Mouse (Mus musculus): ENCODE results near the gene Olfr107. TPM values are rescaled to one million over a fixed set of nuclear protein-coding genes. Genes with fewer than 3 reads are reported as not detected.

The Olfr107 gene
- not detected in 2 replicates for polyA plus RNA-seq (2015; fragmentation: Nextera tagmentation; extraction: Ambion mirVana)

GRCm38 (mm10) chr17:37398926-37399325, at the start of gene Olfr107:
Gene Olfr107 (plus strand): TSS chr17:37399226.
- ATAC-seq = no peak
- no peaks in the 10 kb centered on the region for H3K4me1 ChIP-seq (ENCODE audit: control insufficient read depth, insufficient read depth, low read depth, low read length)
- H3K27ac ChIP-seq (ENCODE audit: low read depth, low read length) = no peak within 1 kb of the TSS
- no peak within 1 kb of the TSS for H3K4me3 ChIP-seq (ENCODE audit: low read length)
- no peak within 1 kb of the TSS for H3K4me2 ChIP-seq (ENCODE audit: low read length)
- no peak within 1 kb of the TSS for H3K9ac ChIP-seq (ENCODE audit: low read depth, low read length)
- H3K9me3 ChIP-seq (ENCODE audit: control insufficient read depth, low read length) = no peaks in the 10 kb centered on the region
- no peaks in the 10 kb centered on the region for H3K36me3 ChIP-seq (ENCODE audit: control insufficient read depth, insufficient read depth, low read length)
- no peaks in the 10 kb centered on the region for H3K27me3 ChIP-seq (replicated peaks; ENCODE audit: control insufficient read depth, insufficient read depth, low read length)
- WGBS = 83% methylated on average over 3 of the region's 3 CpGs

- H3K27ac ChIP-seq (ENCODE audit: low read depth, low read length) = no peak within 1 kb of the TSS
- H3K4me1 ChIP-seq (ENCODE audit: control insufficient read depth, insufficient read depth, low read depth, low read length) = no peaks in the 10 kb centered on the region
- H3K27me3 ChIP-seq (replicated peaks; ENCODE audit: control insufficient read depth, insufficient read depth, low read length) = no peaks in the 10 kb centered on the region
- H3K36me3 ChIP-seq (ENCODE audit: control insufficient read depth, insufficient read depth, low read length) = no peaks in the 10 kb centered on the region
- H3K4me3 ChIP-seq (ENCODE audit: low read length) = no peak within 1 kb of the TSS
- no peaks in the 10 kb centered on the region for H3K9me3 ChIP-seq (ENCODE audit: control insufficient read depth, low read length)
- ATAC-seq = no peak
- no peak within 1 kb of the TSS for H3K9ac ChIP-seq (ENCODE audit: low read depth, low read length)
- no peak within 1 kb of the TSS for H3K4me2 ChIP-seq (ENCODE audit: low read length)
Observed at GRCm38 (mm10) chr17:37359282-37359681, 39.7 kb upstream of the Olfr107 start, which contains the start of gene Olfr104-ps. Gene Olfr104-ps (plus strand): TSS chr17:37359582.

DNA sequence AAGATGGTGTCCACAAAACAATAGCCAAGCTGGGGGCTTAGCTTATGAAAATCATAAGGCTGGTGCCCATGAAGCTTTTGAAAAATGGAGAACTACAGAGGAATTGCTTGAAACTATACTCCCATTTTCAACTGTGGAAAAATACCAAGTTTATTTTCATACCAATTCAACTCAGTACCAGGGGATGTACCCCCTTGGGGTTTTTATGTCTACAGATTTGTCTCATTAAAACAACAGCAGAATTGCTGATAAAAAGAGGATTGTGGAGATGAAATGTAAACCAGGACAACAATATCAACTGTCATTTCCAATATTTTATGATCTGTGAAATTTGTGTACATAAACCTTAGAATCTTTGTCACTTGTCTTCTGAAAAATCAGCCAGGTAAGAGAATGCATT, 20.3 kb upstream of the Olfr107 start, which contains the start of gene Olfr105-ps:
Gene Olfr105-ps (plus strand): TSS at position 301 of the 400 bp plus-strand sequence.
- no peak within 1 kb of the TSS for H3K4me2 ChIP-seq (ENCODE audit: low read length)
- no peak within 1 kb of the TSS for H3K4me3 ChIP-seq (ENCODE audit: low read length)
- no peaks in the 10 kb centered on the region for H3K27me3 ChIP-seq (replicated peaks; ENCODE audit: control insufficient read depth, insufficient read depth, low read length)
- no peak within 1 kb of the TSS for H3K9ac ChIP-seq (ENCODE audit: low read depth, low read length)
- no peak for ATAC-seq
- no peaks in the 10 kb centered on the region for H3K36me3 ChIP-seq (ENCODE audit: control insufficient read depth, insufficient read depth, low read length)
- H3K9me3 ChIP-seq (ENCODE audit: control insufficient read depth, low read length) = no peaks in the 10 kb centered on the region
- H3K4me1 ChIP-seq (ENCODE audit: control insufficient read depth, insufficient read depth, low read depth, low read length) = no peaks in the 10 kb centered on the region
- no peak within 1 kb of the TSS for H3K27ac ChIP-seq (ENCODE audit: low read depth, low read length)

DNA sequence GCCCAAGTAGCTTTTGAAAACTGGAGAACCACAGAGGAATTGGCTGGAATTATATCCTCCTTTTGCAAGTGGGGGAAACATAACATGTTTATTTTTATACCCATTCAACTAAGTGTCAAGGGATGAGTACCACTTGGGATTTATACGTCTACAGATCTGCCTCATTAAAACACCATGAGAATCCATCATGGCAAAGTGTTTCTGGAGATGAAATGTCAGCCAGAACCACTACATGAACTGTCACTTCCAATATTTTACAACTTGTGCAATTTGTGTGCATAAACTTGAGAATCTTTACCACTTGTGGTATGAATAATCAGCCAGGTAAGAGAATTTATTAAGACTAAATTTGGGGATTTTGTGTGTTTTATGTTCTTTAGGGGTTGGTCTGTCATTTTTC, 8.9 kb upstream of the Olfr107 start, which contains the start of gene Olfr106-ps:
Gene Olfr106-ps (plus strand): TSS at position 301 of the 400 bp plus-strand sequence.
- H3K4me3 ChIP-seq (ENCODE audit: low read length) = no peak within 1 kb of the TSS
- 77% methylated on average over 1 of the region's 1 CpGs for WGBS
- no peak within 1 kb of the TSS for H3K9ac ChIP-seq (ENCODE audit: low read depth, low read length)
- no peak for ATAC-seq
- no peaks in the 10 kb centered on the region for H3K27me3 ChIP-seq (replicated peaks; ENCODE audit: control insufficient read depth, insufficient read depth, low read length)
- H3K4me1 ChIP-seq (ENCODE audit: control insufficient read depth, insufficient read depth, low read depth, low read length) = no peaks in the 10 kb centered on the region
- H3K4me2 ChIP-seq (ENCODE audit: low read length) = no peak within 1 kb of the TSS
- H3K27ac ChIP-seq (ENCODE audit: low read depth, low read length) = no peak within 1 kb of the TSS
- no peaks in the 10 kb centered on the region for H3K9me3 ChIP-seq (ENCODE audit: control insufficient read depth, low read length)
- no peaks in the 10 kb centered on the region for H3K36me3 ChIP-seq (ENCODE audit: control insufficient read depth, insufficient read depth, low read length)

DNA sequence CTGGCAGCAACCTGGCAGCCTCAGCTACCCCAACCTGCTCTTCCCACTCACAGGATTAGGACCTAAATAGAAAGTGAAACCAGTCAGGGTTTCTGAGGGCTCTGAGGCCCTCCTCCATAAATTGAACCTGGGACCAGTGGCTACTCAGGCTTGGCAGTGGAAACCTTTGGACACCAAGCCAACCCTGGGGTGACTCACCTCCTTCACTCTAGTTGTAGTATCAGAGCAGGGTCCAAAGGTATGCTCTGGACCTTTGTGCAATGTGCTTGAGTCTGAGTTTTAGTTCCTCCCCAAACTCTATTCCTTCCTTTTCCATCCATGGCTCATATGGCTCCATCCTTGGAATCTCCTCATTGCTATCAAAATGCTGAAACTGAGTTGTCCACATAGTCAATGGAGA, 14.4 kb downstream of the Olfr107 start:
- no peaks in the 10 kb centered on the region for H3K36me3 ChIP-seq (ENCODE audit: control insufficient read depth, insufficient read depth, low read length)
- H3K9ac ChIP-seq (ENCODE audit: low read depth, low read length) = no peak overlapping the region
- no peaks in the 10 kb centered on the region for H3K27me3 ChIP-seq (replicated peaks; ENCODE audit: control insufficient read depth, insufficient read depth, low read length)
- H3K27ac ChIP-seq (ENCODE audit: low read depth, low read length) = no peak overlapping the region
- no peak overlapping the region for H3K4me3 ChIP-seq (ENCODE audit: low read length)
- ATAC-seq = no peak
- H3K4me1 ChIP-seq (ENCODE audit: control insufficient read depth, insufficient read depth, low read depth, low read length) = no peaks in the 10 kb centered on the region
- no peak overlapping the region for H3K4me2 ChIP-seq (ENCODE audit: low read length)
- 0 out of 2 replicates have a peak, but pooled peaks cover 3% of the 10 kb centered on the region for H3K9me3 ChIP-seq (ENCODE audit: control insufficient read depth, low read length)

GRCm38 (mm10) chr17:37445180-37445579, 46.2 kb downstream of the Olfr107 start, which contains the start of gene Olfr108:
Gene Olfr108 (plus strand): TSS chr17:37445480.
- no peak within 1 kb of the TSS for H3K4me2 ChIP-seq (ENCODE audit: low read length)
- H3K27ac ChIP-seq (ENCODE audit: low read depth, low read length) = no peak within 1 kb of the TSS
- H3K36me3 ChIP-seq (ENCODE audit: control insufficient read depth, insufficient read depth, low read length) = no peaks in the 10 kb centered on the region
- no peaks in the 10 kb centered on the region for H3K9me3 ChIP-seq (ENCODE audit: control insufficient read depth, low read length)
- H3K27me3 ChIP-seq (replicated peaks; ENCODE audit: control insufficient read depth, insufficient read depth, low read length) = no peaks in the 10 kb centered on the region
- 80% methylated on average over 1 of the region's 1 CpGs for WGBS
- H3K4me1 ChIP-seq (ENCODE audit: control insufficient read depth, insufficient read depth, low read depth, low read length) = no peaks in the 10 kb centered on the region
- no peak for ATAC-seq
- H3K4me3 ChIP-seq (ENCODE audit: low read length) = no peak within 1 kb of the TSS
- H3K9ac ChIP-seq (ENCODE audit: low read depth, low read length) = no peak within 1 kb of the TSS

Other genes with a start within 250 kb of the Olfr107 start
- gene Olfr93, start 237.7 kb upstream of the Olfr107 start, polyA plus RNA-seq (2015; fragmentation: Nextera tagmentation; extraction: Ambion mirVana) = not detected in 2 replicates
- gene Ubd, start 205.3 kb upstream of the Olfr107 start, polyA plus RNA-seq (2015; fragmentation: Nextera tagmentation; extraction: Ambion mirVana) = not detected in 2 replicates
- 0.20 TPM in 1 of 2 replicates, not detected in the other for gene Olfr94, start 198.2 kb upstream of the Olfr107 start, polyA plus RNA-seq (2015; fragmentation: Nextera tagmentation; extraction: Ambion mirVana)
- not detected in 2 replicates for gene Olfr95, start 186.1 kb upstream of the Olfr107 start, polyA plus RNA-seq (2015; fragmentation: Nextera tagmentation; extraction: Ambion mirVana)
- not detected in 2 replicates for gene Olfr96, start 179.1 kb upstream of the Olfr107 start, polyA plus RNA-seq (2015; fragmentation: Nextera tagmentation; extraction: Ambion mirVana)
- gene Olfr97, start 161.9 kb upstream of the Olfr107 start, polyA plus RNA-seq (2015; fragmentation: Nextera tagmentation; extraction: Ambion mirVana) = not detected in 2 replicates
- gene Olfr98, start 135.5 kb upstream of the Olfr107 start, polyA plus RNA-seq (2015; fragmentation: Nextera tagmentation; extraction: Ambion mirVana) = not detected in 2 replicates
- gene H2-M3, start 129.0 kb upstream of the Olfr107 start, polyA plus RNA-seq (2015; fragmentation: Nextera tagmentation; extraction: Ambion mirVana) = 1.5 and 1.6 TPM in 2 replicates
- not detected in 2 replicates for gene Olfr99, start 115.8 kb upstream of the Olfr107 start, polyA plus RNA-seq (2015; fragmentation: Nextera tagmentation; extraction: Ambion mirVana)
- gene Olfr101, start 94.9 kb upstream of the Olfr107 start, polyA plus RNA-seq (2015; fragmentation: Nextera tagmentation; extraction: Ambion mirVana) = not detected in 2 replicates
- gene Olfr102, start 82.2 kb upstream of the Olfr107 start, polyA plus RNA-seq (2015; fragmentation: Nextera tagmentation; extraction: Ambion mirVana) = not detected in 2 replicates
- not detected in 2 replicates for gene Olfr103, start 59.5 kb upstream of the Olfr107 start, polyA plus RNA-seq (2015; fragmentation: Nextera tagmentation; extraction: Ambion mirVana)
- gene Olfr104-ps, start 39.6 kb upstream of the Olfr107 start, polyA plus RNA-seq (2015; fragmentation: Nextera tagmentation; extraction: Ambion mirVana) = not detected in 2 replicates
- not detected in 2 replicates for gene Olfr105-ps, start 20.2 kb upstream of the Olfr107 start, polyA plus RNA-seq (2015; fragmentation: Nextera tagmentation; extraction: Ambion mirVana)
- gene Olfr106-ps, start 8.8 kb upstream of the Olfr107 start, polyA plus RNA-seq (2015; fragmentation: Nextera tagmentation; extraction: Ambion mirVana) = not detected in 2 replicates
- gene Olfr108, start 46.3 kb downstream of the Olfr107 start, polyA plus RNA-seq (2015; fragmentation: Nextera tagmentation; extraction: Ambion mirVana) = not detected in 2 replicates
- gene Olfr109, start 59.7 kb downstream of the Olfr107 start, polyA plus RNA-seq (2015; fragmentation: Nextera tagmentation; extraction: Ambion mirVana) = not detected in 2 replicates
- gene H2-M2, start 84.3 kb downstream of the Olfr107 start, polyA plus RNA-seq (2015; fragmentation: Nextera tagmentation; extraction: Ambion mirVana) = not detected in 2 replicates
- gene Olfr110, start 93.2 kb downstream of the Olfr107 start, polyA plus RNA-seq (2015; fragmentation: Nextera tagmentation; extraction: Ambion mirVana) = not detected in 2 replicates
- not detected in 2 replicates for gene Olfr111, start 108.8 kb downstream of the Olfr107 start, polyA plus RNA-seq (2015; fragmentation: Nextera tagmentation; extraction: Ambion mirVana)
- not detected in 2 replicates for gene Olfr112, start 170.2 kb downstream of the Olfr107 start, polyA plus RNA-seq (2015; fragmentation: Nextera tagmentation; extraction: Ambion mirVana)
- not detected in 2 replicates for gene Olfr113, start 178.4 kb downstream of the Olfr107 start, polyA plus RNA-seq (2015; fragmentation: Nextera tagmentation; extraction: Ambion mirVana)
- not detected in 2 replicates for gene Olfr114, start 193.5 kb downstream of the Olfr107 start, polyA plus RNA-seq (2015; fragmentation: Nextera tagmentation; extraction: Ambion mirVana)
- not detected in 2 replicates for gene Olfr115, start 227.9 kb downstream of the Olfr107 start, polyA plus RNA-seq (2015; fragmentation: Nextera tagmentation; extraction: Ambion mirVana)
- gene Olfr116, start 228.0 kb downstream of the Olfr107 start, polyA plus RNA-seq (2015; fragmentation: Nextera tagmentation; extraction: Ambion mirVana) = not detected in 2 replicates

Data from hindbrain, embryonic 16.5 days (tissue).